Mouse (Mus musculus): ENCODE data around the gene Slx4ip. TPM values are rescaled to one million over a fixed set of nuclear protein-coding genes. Genes with fewer than 3 reads are reported as not detected.
A peak's percentile ranks its signal among the peaks of the same experiment; 100 is the strongest.

The Slx4ip gene
- polyA plus RNA-seq, 1 experiment from 2014 or later = 7.3 TPM

- 71% methylated on average over 4 of the region's 4 CpGs for WGBS
- Histone ChIP-seq H3K9me3 (ENCODE audit: control insufficient read depth, low read length) (no peaks in the 10 kb centered on the region), H3K27ac (ENCODE audit: low read length) (no peak overlapping the region), H3K9ac (ENCODE audit: low read length) (no peak overlapping the region), H3K27me3 (ENCODE audit: control insufficient read depth, insufficient read depth, low read depth, low read length) (no peaks in the 10 kb centered on the region), H3K4me1 (replicated peaks; ENCODE audit: control insufficient read depth, insufficient read depth, low read length) (no peaks in the 10 kb centered on the region), H3K4me2 (ENCODE audit: low read depth, low read length) (no peak overlapping the region), H3K4me3 (ENCODE audit: low read length) (no peak overlapping the region), H3K36me3 (ENCODE audit: control insufficient read depth, insufficient read depth, low read length) (no peaks in the 10 kb centered on the region)
- ATAC-seq (ENCODE audit: low read depth) = no peak
Observed at GRCm38 (mm10) chr2:137013811-137014350, 122.9 kb downstream of the Slx4ip start.

DNA sequence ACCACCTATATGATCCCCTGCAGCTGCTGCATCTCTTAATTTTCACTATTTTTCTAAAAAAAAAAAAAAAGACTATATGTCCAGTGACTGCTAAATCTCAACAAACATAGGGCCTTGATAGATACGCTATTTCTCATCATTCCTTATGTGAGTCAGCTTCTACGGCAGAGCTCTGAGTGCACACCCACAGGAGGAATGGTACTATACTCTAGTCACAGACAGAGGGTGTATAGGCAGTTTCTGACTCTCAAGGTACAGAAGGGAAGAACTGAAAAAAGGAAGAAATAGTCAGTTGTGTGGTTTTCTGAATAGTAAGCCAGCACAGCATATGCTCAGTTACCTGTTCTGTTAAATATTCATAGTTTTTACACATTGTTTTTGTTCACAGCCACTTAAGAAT, 123.4 kb downstream of the Slx4ip start:
- no peak overlapping the region for H3K4me3 ChIP-seq (ENCODE audit: low read length)
- WGBS = 71% methylated on average over 2 of the region's 2 CpGs
- H3K27ac ChIP-seq (ENCODE audit: low read length) = no peak overlapping the region
- ATAC-seq (ENCODE audit: low read depth) = no peak
- no peaks in the 10 kb centered on the region for H3K4me1 ChIP-seq (replicated peaks; ENCODE audit: control insufficient read depth, insufficient read depth, low read length)
- H3K9me3 ChIP-seq (ENCODE audit: control insufficient read depth, low read length) = no peaks in the 10 kb centered on the region
- no peaks in the 10 kb centered on the region for H3K36me3 ChIP-seq (ENCODE audit: control insufficient read depth, insufficient read depth, low read length)
- H3K4me2 ChIP-seq (ENCODE audit: low read depth, low read length) = no peak overlapping the region
- H3K9ac ChIP-seq (ENCODE audit: low read length) = no peak overlapping the region
- H3K27me3 ChIP-seq (ENCODE audit: control insufficient read depth, insufficient read depth, low read depth, low read length) = no peaks in the 10 kb centered on the region

GRCm38 (mm10) chr2:137044122-137044521, 153.1 kb downstream of the Slx4ip start:
- ATAC-seq (ENCODE audit: low read depth) = no peak

DNA sequence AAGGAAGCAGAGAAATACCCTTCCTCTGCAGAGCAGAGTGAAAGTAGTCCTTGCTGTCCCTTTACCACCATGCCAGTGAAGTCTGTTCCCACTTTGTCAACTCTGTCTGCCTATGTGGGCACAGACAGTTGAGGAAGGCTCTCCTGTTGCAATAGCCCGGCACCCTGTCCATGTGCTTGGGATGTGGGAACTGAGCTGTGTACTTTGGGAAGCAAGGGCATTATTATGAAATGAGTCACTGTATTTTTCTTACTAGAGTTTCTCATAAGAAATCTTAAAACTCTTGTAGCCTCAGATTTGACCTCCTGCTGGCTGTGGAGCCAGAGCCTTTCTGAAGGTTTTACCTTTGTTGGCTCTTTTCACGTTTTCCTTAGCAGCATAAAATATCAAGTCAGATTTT, 158.3 kb downstream of the Slx4ip start:
- Histone ChIP-seq H3K27me3 (ENCODE audit: control insufficient read depth, insufficient read depth, low read depth, low read length) (no peaks in the 10 kb centered on the region), H3K4me2 (ENCODE audit: low read depth, low read length) (no peak overlapping the region), H3K9ac (ENCODE audit: low read length) (no peak overlapping the region), H3K27ac (ENCODE audit: low read length) (no peak overlapping the region), H3K4me1 (replicated peaks; ENCODE audit: control insufficient read depth, insufficient read depth, low read length) (no peaks in the 10 kb centered on the region; the same call in 1 of the 2 replicates), H3K36me3 (ENCODE audit: control insufficient read depth, insufficient read depth, low read length) (no peaks in the 10 kb centered on the region; the same call in 1 of the 2 replicates), H3K4me3 (ENCODE audit: low read length) (no peak overlapping the region), H3K9me3 (ENCODE audit: control insufficient read depth, low read length) (no peaks in the 10 kb centered on the region)
- ATAC-seq (ENCODE audit: low read depth) = peak; percentile 34; the same call in 1 of the 2 replicates
- WGBS = 58% methylated on average over 2 of the region's 2 CpGs

More at GRCm38 (mm10) chr2:137044122-137044521, 153.1 kb downstream of the Slx4ip start:
- no peak overlapping the region for H3K27ac ChIP-seq (ENCODE audit: low read length)
- no peaks in the 10 kb centered on the region for H3K9me3 ChIP-seq (ENCODE audit: control insufficient read depth, low read length)
- no peaks in the 10 kb centered on the region; the same call in 1 of the 2 replicates for H3K36me3 ChIP-seq (ENCODE audit: control insufficient read depth, insufficient read depth, low read length)
- 91% methylated on average over 2 of the region's 2 CpGs for WGBS
- no peak overlapping the region for H3K4me3 ChIP-seq (ENCODE audit: low read length)
- no peak overlapping the region for H3K9ac ChIP-seq (ENCODE audit: low read length)
- H3K27me3 ChIP-seq (ENCODE audit: control insufficient read depth, insufficient read depth, low read depth, low read length) = no peaks in the 10 kb centered on the region
- no peaks in the 10 kb centered on the region for H3K4me1 ChIP-seq (replicated peaks; ENCODE audit: control insufficient read depth, insufficient read depth, low read length)
- no peak overlapping the region for H3K4me2 ChIP-seq (ENCODE audit: low read depth, low read length)

DNA sequence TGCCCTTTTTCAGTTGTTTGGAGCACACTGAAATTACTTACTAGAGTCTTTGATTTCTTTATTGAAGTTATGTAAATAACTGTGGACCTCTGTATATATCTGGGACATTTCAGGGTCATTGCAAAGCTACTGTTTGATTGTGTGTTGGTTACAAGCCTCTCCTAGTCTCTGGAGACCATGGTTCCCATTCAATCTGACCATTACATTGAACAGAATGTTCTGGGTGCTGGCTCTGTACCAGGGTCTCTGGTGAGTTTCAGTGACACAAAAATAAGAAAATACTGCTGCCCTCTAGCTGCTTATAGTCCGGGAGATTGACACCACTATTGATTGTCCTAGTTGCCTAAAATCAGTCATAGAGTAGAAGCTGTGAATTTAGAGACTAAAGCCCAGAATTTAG, 158.9 kb downstream of the Slx4ip start:
- Histone ChIP-seq H3K4me3 (ENCODE audit: low read length) (no peak overlapping the region), H3K9ac (ENCODE audit: low read length) (no peak overlapping the region), H3K4me1 (replicated peaks; ENCODE audit: control insufficient read depth, insufficient read depth, low read length) (no peaks in the 10 kb centered on the region; the same call in 1 of the 2 replicates), H3K36me3 (ENCODE audit: control insufficient read depth, insufficient read depth, low read length) (no peaks in the 10 kb centered on the region), H3K27me3 (ENCODE audit: control insufficient read depth, insufficient read depth, low read depth, low read length) (no peaks in the 10 kb centered on the region), H3K9me3 (ENCODE audit: control insufficient read depth, low read length) (no peaks in the 10 kb centered on the region), H3K27ac (ENCODE audit: low read length) (no peak overlapping the region), H3K4me2 (ENCODE audit: low read depth, low read length) (no peak overlapping the region)
- WGBS = 58% methylated on average over 1 of the region's 1 CpGs
- ATAC-seq (ENCODE audit: low read depth) = 0 out of 2 replicates have a peak, but pooled peaks have one; percentile 15

GRCm38 (mm10) chr2:137063829-137064228, 172.8 kb downstream of the Slx4ip start:
- Histone ChIP-seq H3K4me3 (ENCODE audit: low read length) (no peak overlapping the region), H3K9me3 (ENCODE audit: control insufficient read depth, low read length) (no peaks in the 10 kb centered on the region), H3K4me2 (ENCODE audit: low read depth, low read length) (no peak overlapping the region), H3K27ac (ENCODE audit: low read length) (no peak overlapping the region), H3K4me1 (replicated peaks; ENCODE audit: control insufficient read depth, insufficient read depth, low read length) (0 out of 2 replicates have a peak, but pooled peaks cover 3% of the 10 kb centered on the region), H3K27me3 (ENCODE audit: control insufficient read depth, insufficient read depth, low read depth, low read length) (no peaks in the 10 kb centered on the region), H3K9ac (ENCODE audit: low read length) (no peak overlapping the region), H3K36me3 (ENCODE audit: control insufficient read depth, insufficient read depth, low read length) (no peaks in the 10 kb centered on the region)
- WGBS = 83% methylated on average over 1 of the region's 1 CpGs
- no peak for ATAC-seq (ENCODE audit: low read depth)

DNA sequence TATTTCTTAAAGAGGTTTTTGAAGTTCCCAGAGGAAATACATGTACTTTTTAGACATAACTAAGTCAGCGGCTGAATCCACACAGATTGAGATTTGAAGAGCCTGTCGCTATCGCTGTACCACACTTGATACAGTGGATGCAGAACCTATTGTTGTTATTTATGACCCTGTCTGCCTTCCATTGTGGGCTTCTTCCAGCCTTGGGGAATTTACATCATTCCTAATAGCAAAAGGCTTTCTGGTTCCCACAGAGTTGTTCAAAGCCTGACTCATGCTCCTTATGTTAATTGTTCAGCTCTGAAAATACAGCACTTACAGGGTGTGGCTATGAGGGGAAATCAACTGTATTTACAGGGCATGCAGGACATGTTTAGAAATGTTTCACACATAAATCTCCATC, 173.5 kb downstream of the Slx4ip start:
- ATAC-seq (ENCODE audit: low read depth) = no peak
- no peaks in the 10 kb centered on the region for H3K36me3 ChIP-seq (ENCODE audit: control insufficient read depth, insufficient read depth, low read length)
- H3K27me3 ChIP-seq (ENCODE audit: control insufficient read depth, insufficient read depth, low read depth, low read length) = no peaks in the 10 kb centered on the region
- H3K4me3 ChIP-seq (ENCODE audit: low read length) = no peak overlapping the region
- H3K27ac ChIP-seq (ENCODE audit: low read length) = no peak overlapping the region
- H3K9ac ChIP-seq (ENCODE audit: low read length) = no peak overlapping the region
- H3K9me3 ChIP-seq (ENCODE audit: control insufficient read depth, low read length) = no peaks in the 10 kb centered on the region
- H3K4me1 ChIP-seq (replicated peaks; ENCODE audit: control insufficient read depth, insufficient read depth, low read length) = no peaks in the 10 kb centered on the region
- H3K4me2 ChIP-seq (ENCODE audit: low read depth, low read length) = no peak overlapping the region
- 78% methylated on average over 3 of the region's 3 CpGs for WGBS

DNA sequence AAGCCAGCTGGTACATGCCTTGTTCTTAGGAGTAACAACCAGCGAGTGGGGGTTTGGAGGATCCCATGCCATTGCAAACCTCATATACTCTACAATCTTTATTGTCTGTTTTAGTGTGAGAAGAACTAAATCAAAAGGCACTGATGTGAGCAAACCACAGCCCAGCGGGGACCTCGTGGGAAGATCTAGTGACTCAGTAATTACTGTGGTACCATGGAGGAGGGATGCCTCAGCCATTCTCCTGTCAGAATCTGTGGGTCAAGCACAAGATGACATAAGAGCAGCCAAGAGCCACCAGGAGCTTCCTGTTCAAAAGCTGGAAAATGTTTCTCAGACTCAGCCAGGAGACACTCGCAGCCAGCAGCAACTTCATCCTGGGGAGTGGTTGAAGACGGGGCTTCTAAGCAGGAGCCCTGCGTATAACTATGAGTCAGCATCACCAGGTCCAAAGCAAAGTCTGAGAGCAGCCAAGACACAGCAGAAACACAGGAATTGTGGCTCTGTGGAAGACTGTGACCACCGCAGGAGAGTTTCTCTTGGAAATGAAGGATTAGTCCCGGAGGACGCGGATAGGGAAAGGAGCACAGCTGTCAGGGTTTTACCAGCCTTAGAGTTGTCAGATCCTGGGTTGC, 176.6 kb downstream of the Slx4ip start:
- Histone ChIP-seq H3K9me3 (ENCODE audit: control insufficient read depth, low read length) (no peaks in the 10 kb centered on the region), H3K27ac (ENCODE audit: low read length) (no peak overlapping the region), H3K27me3 (ENCODE audit: control insufficient read depth, insufficient read depth, low read depth, low read length) (no peaks in the 10 kb centered on the region), H3K4me2 (ENCODE audit: low read depth, low read length) (no peak overlapping the region), H3K9ac (ENCODE audit: low read length) (no peak overlapping the region), H3K36me3 (ENCODE audit: control insufficient read depth, insufficient read depth, low read length) (no peaks in the 10 kb centered on the region), H3K4me1 (replicated peaks; ENCODE audit: control insufficient read depth, insufficient read depth, low read length) (no peaks in the 10 kb centered on the region), H3K4me3 (ENCODE audit: low read length) (no peak overlapping the region)
- WGBS = 79% methylated on average over 10 of the region's 10 CpGs
- ATAC-seq (ENCODE audit: low read depth) = no peak

GRCm38 (mm10) chr2:137073473-137074312, 182.7 kb downstream of the Slx4ip start:
- H3K36me3 ChIP-seq (ENCODE audit: control insufficient read depth, insufficient read depth, low read length) = no peaks in the 10 kb centered on the region
- H3K4me1 ChIP-seq (replicated peaks; ENCODE audit: control insufficient read depth, insufficient read depth, low read length) = no peaks in the 10 kb centered on the region
- H3K9me3 ChIP-seq (ENCODE audit: control insufficient read depth, low read length) = no peaks in the 10 kb centered on the region
- no peak for ATAC-seq (ENCODE audit: low read depth)
- H3K4me3 ChIP-seq (ENCODE audit: low read length) = no peak overlapping the region
- H3K27ac ChIP-seq (ENCODE audit: low read length) = no peak overlapping the region
- H3K27me3 ChIP-seq (ENCODE audit: control insufficient read depth, insufficient read depth, low read depth, low read length) = no peaks in the 10 kb centered on the region
- WGBS = 63% methylated on average over 16 of the region's 16 CpGs
- H3K9ac ChIP-seq (ENCODE audit: low read length) = no peak overlapping the region
- H3K4me2 ChIP-seq (ENCODE audit: low read depth, low read length) = no peak overlapping the region
